Mouse (Mus musculus): ENCODE results near the gene Ppard.

The Ppard gene

GRCm38 (mm10) chr17:28286133-28286532, 53.6 kb downstream of the Ppard start:
- DNase-seq (ENCODE audit: low spot score) = no peak

GRCm38 (mm10) chr17:28286964-28287363, 54.5 kb downstream of the Ppard start:
- DNase-seq (ENCODE audit: low spot score) = no peak

- no peak for DNase-seq (ENCODE audit: low spot score)
Measured at GRCm38 (mm10) chr17:28287578-28287977, 55.1 kb downstream of the Ppard start.

- DNase-seq (ENCODE audit: low spot score) = no peak
Measured at GRCm38 (mm10) chr17:28287980-28288379, 55.5 kb downstream of the Ppard start.

GRCm38 (mm10) chr17:28290262-28290661, 57.8 kb downstream of the Ppard start:
- peak; percentile 78 for DNase-seq (ENCODE audit: low spot score)

- peak; percentile 64 for DNase-seq (ENCODE audit: low spot score)
Measured at GRCm38 (mm10) chr17:28290671-28291070, 58.2 kb downstream of the Ppard start.

GRCm38 (mm10) chr17:28291346-28291745, 58.8 kb downstream of the Ppard start:
- no peak for DNase-seq (ENCODE audit: low spot score)

- DNase-seq (ENCODE audit: low spot score) = no peak
Measured at GRCm38 (mm10) chr17:28293716-28294115, 61.2 kb downstream of the Ppard start.

- DNase-seq (ENCODE audit: low spot score) = no peak
Measured at GRCm38 (mm10) chr17:28294449-28295333, 62.2 kb downstream of the Ppard start.

GRCm38 (mm10) chr17:28298888-28299287, 66.4 kb downstream of the Ppard start:
- DNase-seq (ENCODE audit: low spot score) = no peak

- no peak for DNase-seq (ENCODE audit: low spot score)
Measured at GRCm38 (mm10) chr17:28299669-28300320, 67.3 kb downstream of the Ppard start.

GRCm38 (mm10) chr17:28300323-28300722, 67.8 kb downstream of the Ppard start:
- DNase-seq (ENCODE audit: low spot score) = no peak

- DNase-seq (ENCODE audit: low spot score) = no peak
Measured at GRCm38 (mm10) chr17:28300850-28301249, 68.3 kb downstream of the Ppard start.

GRCm38 (mm10) chr17:28305172-28305571, 72.7 kb downstream of the Ppard start:
- DNase-seq (ENCODE audit: low spot score) = no peak

- peak; percentile 95 for DNase-seq (ENCODE audit: low spot score)
Measured at GRCm38 (mm10) chr17:28308297-28309195, 76.0 kb downstream of the Ppard start.

- no peak for DNase-seq (ENCODE audit: low spot score)
Measured at GRCm38 (mm10) chr17:28310831-28311230, 78.3 kb downstream of the Ppard start.

GRCm38 (mm10) chr17:28311366-28312132, 79.0 kb downstream of the Ppard start:
- DNase-seq (ENCODE audit: low spot score) = no peak

- no peak for DNase-seq (ENCODE audit: low spot score)
Measured at GRCm38 (mm10) chr17:28312232-28313211, 80.0 kb downstream of the Ppard start.

- peak; percentile 97 for DNase-seq (ENCODE audit: low spot score)
Measured at GRCm38 (mm10) chr17:28313212-28313879, 80.8 kb downstream of the Ppard start, which contains the start of gene Fance. Fance (plus strand) TSS chr17:28313519.

- no peak for DNase-seq (ENCODE audit: low spot score)
Measured at GRCm38 (mm10) chr17:28313880-28314225, 81.4 kb downstream of the Ppard start.
